Mouse (Mus musculus) ES-Bruce4 (cell line): ENCODE data around the gene Gm10401. TPM values are rescaled to one million over a fixed set of nuclear protein-coding genes. Genes with fewer than 3 reads are reported as not detected.

Experiments
- H3K27ac ChIP-seq: 2 replicates; pipeline ENCODE4 v1.5.1; 2012; ENCODE audit warnings: low read length, inconsistent platforms; ENCODE audit not compliant: insufficient read depth
- H3K27me3 ChIP-seq: 2 replicates; pipeline ENCODE4 v1.6.1; 2012; ENCODE audit warnings: mild to moderate bottlenecking, low read length, inconsistent platforms; ENCODE audit not compliant: control insufficient read depth, poor library complexity, insufficient read depth, severe bottlenecking
- H3K36me3 ChIP-seq: 2 replicates; pipeline ENCODE4 v1.6.1; 2012; ENCODE audit warnings: inconsistent platforms, mild to moderate bottlenecking, low read length, moderate library complexity; ENCODE audit not compliant: control insufficient read depth, poor library complexity, insufficient read depth, severe bottlenecking
- H3K4me1 ChIP-seq: one replicate; pipeline ENCODE4 v1.8.1; 2011; ENCODE audit warnings: low read length; ENCODE audit not compliant: control insufficient read depth, insufficient read depth
- H3K4me3 ChIP-seq: 2 replicates; pipeline ENCODE4 v1.5.1; 2011; ENCODE audit warnings: low read depth, mild to moderate bottlenecking, low read length
- H3K9ac ChIP-seq: 2 replicates; pipeline ENCODE4 v1.6.1; 2012; ENCODE audit warnings: low read depth, mild to moderate bottlenecking, inconsistent platforms; ENCODE audit not compliant: poor library complexity, severe bottlenecking
- H3K9me3 ChIP-seq: replicated peaks from 2 replicates; pipeline ENCODE4 v1.6.1; 2012; ENCODE audit warnings: mild to moderate bottlenecking, low read length, inconsistent platforms; ENCODE audit not compliant: control insufficient read depth, poor library complexity, insufficient read depth, severe bottlenecking
- CTCF ChIP-seq: IDR thresholded peaks from one replicate; pipeline ENCODE4 v1.8.1; 2011; ENCODE audit warnings: low read depth, low read length
- EP300 ChIP-seq: IDR thresholded peaks from 2 replicates; pipeline ENCODE4 v1.6.1; 2011; ENCODE audit warnings: low read depth, low read length; ENCODE audit not compliant: insufficient read depth
- POLR2A ChIP-seq: IDR thresholded peaks from one replicate; pipeline ENCODE4 v1.8.1; 2011; ENCODE audit warnings: low read length; ENCODE audit not compliant: insufficient read depth
- polyA plus RNA-seq: library from polyadenylated mRNA; stranded (reverse); fragments of >200 nt; gene quantifications from 2 replicates; pipeline ENCODE4 v1.2.4, GENCODE M21; 2011; ENCODE audit warnings: low read depth; ENCODE audit not compliant: missing spikeins, insufficient read depth, insufficient read length

Gene Gm10401
- polyA plus RNA-seq, 1 experiment: not detected

- no peak for TF ChIP-seq CTCF
- no peak for TF ChIP-seq EP300
- peaks cover 14% of the 10 kb centered on the region for H3K36me3 ChIP-seq
- no peaks in the 10 kb centered on the region for H3K9me3 ChIP-seq
- no peak overlapping the region for H3K9ac ChIP-seq
- no peak overlapping the region for H3K4me3 ChIP-seq
- H3K27me3 ChIP-seq: no peaks in the 10 kb centered on the region
- H3K4me1 ChIP-seq: no peaks in the 10 kb centered on the region
- no peak overlapping the region for H3K27ac ChIP-seq
These were observed 1.9 kb upstream of the Gm10401 start for GRCm38 (mm10) chr5:115099991-115100390.

- Histone ChIP-seq H3K4me1 (no peaks in the 10 kb centered on the region), H3K27me3 (no peaks in the 10 kb centered on the region), H3K36me3 (peaks cover 16% of the 10 kb centered on the region), H3K4me3 (no peak overlapping the region), H3K27ac (no peak overlapping the region), H3K9me3 (no peaks in the 10 kb centered on the region), H3K9ac (no peak overlapping the region)
- TF ChIP-seq POLR2A (no peak), EP300 (no peak), CTCF (no peak)
These were observed 1.4 kb upstream of the Gm10401 start for GRCm38 (mm10) chr5:115099530-115099929.

GRCm38 (mm10) chr5:115091776-115092175 is 6.3 kb downstream of the Gm10401 start:
- Histone ChIP-seq H3K36me3 (peaks cover 32% of the 10 kb centered on the region), H3K9me3 (no peaks in the 10 kb centered on the region), H3K4me3 (no peak overlapping the region), H3K27ac (peak overlapping the region; percentile 49; the same call in 1 of the 2 replicates), H3K9ac (no peak overlapping the region), H3K4me1 (no peaks in the 10 kb centered on the region), H3K27me3 (no peaks in the 10 kb centered on the region)
- TF ChIP-seq EP300 (0 out of 2 replicates have a peak, but pooled peaks have one; percentile 51), CTCF (no peak)

GRCm38 (mm10) chr5:115091015-115091414 is 7.1 kb downstream of the Gm10401 start:
- no peaks in the 10 kb centered on the region for H3K9me3 ChIP-seq
- no peak overlapping the region for H3K4me3 ChIP-seq
- no peaks in the 10 kb centered on the region for H3K27me3 ChIP-seq
- TF ChIP-seq CTCF: no peak
- no peak for TF ChIP-seq EP300
- TF ChIP-seq POLR2A: no peak
- H3K27ac ChIP-seq: peak overlapping the region; percentile 53
- H3K4me1 ChIP-seq: no peaks in the 10 kb centered on the region
- H3K9ac ChIP-seq: no peak overlapping the region
- H3K36me3 ChIP-seq: peaks cover 30% of the 10 kb centered on the region

GRCm38 (mm10) chr5:115089592-115090268 is 8.4 kb downstream of the Gm10401 start:
- H3K27me3 ChIP-seq: no peaks in the 10 kb centered on the region
- TF ChIP-seq EP300 (no peak), CTCF (peak; percentile 43)
- peaks cover 19% of the 10 kb centered on the region for H3K36me3 ChIP-seq
- no peaks in the 10 kb centered on the region for H3K4me1 ChIP-seq
- no peak overlapping the region for H3K9ac ChIP-seq
- H3K4me3 ChIP-seq: no peak overlapping the region
- no peak overlapping the region for H3K27ac ChIP-seq
- H3K9me3 ChIP-seq: no peaks in the 10 kb centered on the region

- H3K9ac ChIP-seq: no peak overlapping the region
- no peak for TF ChIP-seq CTCF
- TF ChIP-seq EP300: no peak
- no peak for TF ChIP-seq POLR2A
- no peak overlapping the region for H3K4me3 ChIP-seq
- no peak overlapping the region for H3K27ac ChIP-seq
- no peaks in the 10 kb centered on the region for H3K9me3 ChIP-seq
- H3K27me3 ChIP-seq: no peaks in the 10 kb centered on the region
- H3K4me1 ChIP-seq: no peaks in the 10 kb centered on the region
- peaks cover 28% of the 10 kb centered on the region for H3K36me3 ChIP-seq
These were observed 12.4 kb downstream of the Gm10401 start for GRCm38 (mm10) chr5:115085675-115086074.
